ENCODE assay signal across 26 mouse cellular contexts in genomic region chr1:23575515-23575914, GRCm38 (mm10).
"Had no signal": no experiment of that assay in that cellular context is flagged by ENCODE, and none has a peak within 500 bp of the region (broad histone marks: within the 10 kb centered on the region; RNA-seq: fewer than 3 reads in every experiment).

No protein-coding gene starts in this region.

- H3K27ac ChIP-seq: gastrocnemius, adult 2 months; heart, embryonic 10.5 days; hindbrain, embryonic 10.5 days; hindbrain, embryonic 12.5 days; hindbrain, embryonic 14.5 days; intestine, embryonic 15.5 days; limb, embryonic 13.5 days; limb, embryonic 15.5 days; liver, embryonic 12.5 days; liver, embryonic 14.5 days had no signal

- H3K9ac ChIP-seq: heart, embryonic 12.5 days; hindbrain, embryonic 12.5 days; hindbrain, embryonic 14.5 days; intestine, embryonic 15.5 days; limb, embryonic 13.5 days; limb, embryonic 15.5 days; liver, embryonic 12.5 days; liver, embryonic 14.5 days had no signal

- H3K4me1 ChIP-seq: heart, embryonic 10.5 days; heart, embryonic 12.5 days; hindbrain, embryonic 10.5 days; hindbrain, embryonic 12.5 days; intestine, embryonic 15.5 days; limb, embryonic 13.5 days; limb, embryonic 15.5 days; liver, embryonic 12.5 days had no signal

- H3K4me2 ChIP-seq: heart, embryonic 12.5 days; hindbrain, embryonic 12.5 days; hindbrain, embryonic 14.5 days; intestine, embryonic 15.5 days; limb, embryonic 13.5 days; limb, embryonic 15.5 days; liver, embryonic 12.5 days had no signal

- ATAC-seq: inflammation-experienced regulatory T-cells, adult 6 months; intestine, embryonic 15.5 days; intestine, postnatal 0 days; liver, embryonic 12.5 days had no signal

- H3K27me3 ChIP-seq: heart, embryonic 12.5 days; hindbrain, embryonic 12.5 days; intestine, embryonic 15.5 days; limb, embryonic 13.5 days; limb, embryonic 15.5 days; liver, embryonic 12.5 days had no signal

- DNase-seq: gastrocnemius, adult 2 months; gastrocnemius, postnatal 10 days; gastrocnemius, postnatal 25 days; heart, adult 18-20 months; heart, postnatal 10 days; heart, postnatal 4 days; kidney, adult 18-20 months; kidney, adult 8-10 months; kidney, postnatal 10 days; kidney, postnatal 25 days; kidney, postnatal 4 days; layer of hippocampus, adult 9-11 months; layer of hippocampus, postnatal 36 days; left cerebral cortex, postnatal 4 days had no signal

- H3K36me3 ChIP-seq: heart, embryonic 10.5 days; heart, embryonic 12.5 days; hindbrain, embryonic 10.5 days; hindbrain, embryonic 12.5 days; intestine, embryonic 15.5 days; limb, embryonic 13.5 days; limb, embryonic 15.5 days; liver, embryonic 12.5 days had no signal

- H3K9me3 ChIP-seq: heart, embryonic 10.5 days; heart, embryonic 12.5 days; hindbrain, embryonic 10.5 days; hindbrain, embryonic 12.5 days; intestine, embryonic 15.5 days; limb, embryonic 13.5 days; limb, embryonic 15.5 days; liver, embryonic 12.5 days had no signal

- H3K4me3 ChIP-seq: gastrocnemius, adult 2 months; heart, embryonic 10.5 days; heart, embryonic 12.5 days; hindbrain, embryonic 10.5 days; hindbrain, embryonic 12.5 days; intestine, embryonic 15.5 days; limb, embryonic 13.5 days; limb, embryonic 15.5 days; liver, embryonic 12.5 days had no signal
